8 mouse cellular contexts compared by ENCODE assay signal in genomic region chr10:81364666-81365065, GRCm38 (mm10). TPM values are rescaled to one million over a fixed set of nuclear protein-coding genes. Genes with fewer than 3 reads are reported as not detected.
A peak's percentile ranks its signal among the peaks of the same experiment; 100 is the strongest.
DNase-seq lines count a peak whose midpoint lies in the region; ATAC-seq and TF ChIP-seq lines count a peak whose summit lies in the region.

No protein-coding gene starts in this region.

- H3K4me1 ChIP-seq in ES-E14 (ENCODE audit: control insufficient read depth in 2 of 2, insufficient read depth in 2 of 2, low read length in 2 of 2, poor library complexity in 1 of 2): peaks cover 3 to 49% of the 10 kb centered on the region in 2 experiments; a peak in 3 of 4 replicates
- peaks cover 75% of the 10 kb centered on the region for H3K4me1 ChIP-seq in liver, embryonic 16.5 days (ENCODE audit: control insufficient read depth, low read depth, low read length)

- no peaks in the 10 kb centered on the region for H3K9me3 ChIP-seq in ES-E14 (ENCODE audit: control insufficient read depth, insufficient read depth, low read depth, low read length)
- H3K9me3 ChIP-seq in liver, embryonic 16.5 days (replicated peaks; ENCODE audit: control insufficient read depth, low read length): no peaks in the 10 kb centered on the region

- H3K27ac ChIP-seq in ES-E14 (ENCODE audit: insufficient read depth, low read depth, low read length, poor library complexity, severe bottlenecking): no peak overlapping the region
- peak overlapping the region; percentile 78 for H3K27ac ChIP-seq in liver, embryonic 16.5 days (ENCODE audit: low read length)

- no peak overlapping the region for H3K4me2 ChIP-seq in liver, embryonic 16.5 days (ENCODE audit: low read depth, low read length)

- ATAC-seq in liver, embryonic 16.5 days (ENCODE audit: low read depth): no peak

- peak overlapping the region; percentile 5; the same call in 1 of the 2 replicates for H3K9ac ChIP-seq in ES-E14 (ENCODE audit: insufficient read depth, low read depth, low read length, poor library complexity, severe bottlenecking)
- peak overlapping the region; percentile 15; the same call in 1 of the 2 replicates for H3K9ac ChIP-seq in liver, embryonic 16.5 days (ENCODE audit: low read depth, low read length)

- peak overlapping the region in 1 of 2 experiments; percentile 10; a peak in 1 of 4 replicates for H3K4me3 ChIP-seq in ES-E14 (ENCODE audit: insufficient read depth in 1 of 2, low read depth in 1 of 2, low read length in 2 of 2, poor library complexity in 1 of 2, severe bottlenecking in 1 of 2)
- H3K4me3 ChIP-seq in liver, embryonic 16.5 days (ENCODE audit: low read depth, low read length): no peak overlapping the region

- 58% methylated on average over 28 of the region's 28 CpGs for WGBS in liver, embryonic 16.5 days (ENCODE audit: insufficient replicate concordance)

- intact Hi-C loops in heart, postnatal 10 days (cut with DNase I): no loop called here

- in situ Hi-C loops in ES-E14 (cut with MboI; ENCODE audit: low sequenced_read_pairs in 2 of 2, unreplicated experiment in 2 of 2): no loop called here

- H3K36me3 ChIP-seq in ES-E14 (ENCODE audit: control insufficient read depth, insufficient read depth, low read length, poor library complexity, severe bottlenecking): peaks cover 64% of the 10 kb centered on the region
- peaks cover 48% of the 10 kb centered on the region for H3K36me3 ChIP-seq in liver, embryonic 16.5 days (ENCODE audit: control insufficient read depth, insufficient read depth)

- peak; percentile 61 for DNase-seq in 3134 (ENCODE audit: extremely low read depth, insufficient read length, low spot score)
- DNase-seq in ES-E14 (ENCODE audit: low read depth, low spot score): no peak
- peak; percentile 56 to 63 for DNase-seq in heart, postnatal 10 days
- no peak for DNase-seq in retina, postnatal 1 day
- DNase-seq in right cerebral cortex, postnatal 4 days: no peak
- DNase-seq in layer of hippocampus, adult 9-10 months (ENCODE audit: low spot score): no peak
- no peak for DNase-seq in spleen, adult 18-20 months

- no peaks in the 10 kb centered on the region for H3K27me3 ChIP-seq in liver, embryonic 16.5 days (ENCODE audit: control insufficient read depth, insufficient read depth, low read depth, low read length)

TF ChIP-seq in ES-E14, 5 proteins besides CTCF, POLR2A, EP300 and RAD21:
- TF ChIP-seq HCFC1 (IDR thresholded peaks at IDR 0.05; ENCODE audit: borderline replicate concordance, insufficient read depth, low read length) (no peak), ZNF384 (IDR thresholded peaks at IDR 0.05; ENCODE audit: low read depth, low read length) (no peak), MAFK (IDR thresholded peaks at IDR 0.05; ENCODE audit: insufficient read depth, low read depth, low read length) (no peak), CHD2 (IDR thresholded peaks at IDR 0.05; ENCODE audit: low read depth, low read length) (no peak), ZC3H11A (IDR thresholded peaks at IDR 0.05; ENCODE audit: borderline replicate concordance, low read depth, low read length) (no peak)

RNA-seq across cellular contexts. Expression of gene 4930404N11Rik, which starts 0.9 kb away (rescaled TPM):
- total RNA-seq in ES-E14 (2012; rRNA removed): 9.4 and 19.1 TPM in 2 replicates
- 1 to 10 TPM in 1 of 2 experiments, under 1 TPM in 1; 0.42 to 1.1 TPM for total RNA-seq in heart, postnatal 10 days (2021)
- 1.9 and 2.5 TPM in 2 replicates for polyA plus RNA-seq in liver, embryonic 16.5 days (2015; fragmentation: Nextera tagmentation; extraction: Ambion mirVana)

RNA-seq across cellular contexts. Expression of gene Mfsd12, which starts 7.4 kb away (rescaled TPM):
- total RNA-seq in ES-E14 (2012; rRNA removed): 28.7 and 46.1 TPM in 2 replicates
- total RNA-seq in heart, postnatal 10 days (2021): 10 to 100 TPM; 11.6 to 14.4 TPM
- polyA plus RNA-seq in liver, embryonic 16.5 days (2015; fragmentation: Nextera tagmentation; extraction: Ambion mirVana): 9.2 and 11.9 TPM in 2 replicates

RNA-seq across cellular contexts. Expression of gene Fzr1, which starts 13.7 kb away (rescaled TPM):
- 63.0 and 94.5 TPM in 2 replicates for total RNA-seq in ES-E14 (2012; rRNA removed)
- 10 to 100 TPM; 39.7 to 41.2 TPM for total RNA-seq in heart, postnatal 10 days (2021)
- 128 and 138 TPM in 2 replicates for polyA plus RNA-seq in liver, embryonic 16.5 days (2015; fragmentation: Nextera tagmentation; extraction: Ambion mirVana)

RNA-seq across cellular contexts. Expression of gene Hmg20b, which starts 14.4 kb away (rescaled TPM):
- total RNA-seq in ES-E14 (2012; rRNA removed): 43.5 and 55.9 TPM in 2 replicates
- total RNA-seq in heart, postnatal 10 days (2021): 100 to 1,000 TPM in 1 of 2 experiments, 10 to 100 TPM in 1; 88.1 to 105 TPM
- 19.8 and 22.5 TPM in 2 replicates for polyA plus RNA-seq in liver, embryonic 16.5 days (2015; fragmentation: Nextera tagmentation; extraction: Ambion mirVana)

RNA-seq across cellular contexts. Expression of gene Dohh, which starts 19.6 kb away (rescaled TPM):
- total RNA-seq in ES-E14 (2012; rRNA removed): 168 and 183 TPM in 2 replicates
- 10 to 100 TPM; 53.2 to 57.5 TPM for total RNA-seq in heart, postnatal 10 days (2021)
- polyA plus RNA-seq in liver, embryonic 16.5 days (2015; fragmentation: Nextera tagmentation; extraction: Ambion mirVana): 46.3 and 48.3 TPM in 2 replicates

Comparison
In these comparisons a context has a peak if more than half of its experiments do, and no peak if none do; other contexts are left out.
1. DNase-seq: peak in 3134 (single experiment) and heart, postnatal 10 days (2 of 2); none in ES-E14 (single experiment), retina, postnatal 1 day (single experiment), right cerebral cortex, postnatal 4 days (single experiment), layer of hippocampus, adult 9-10 months (single experiment) and spleen, adult 18-20 months (0 of 2).